In the genomic region with DNA sequence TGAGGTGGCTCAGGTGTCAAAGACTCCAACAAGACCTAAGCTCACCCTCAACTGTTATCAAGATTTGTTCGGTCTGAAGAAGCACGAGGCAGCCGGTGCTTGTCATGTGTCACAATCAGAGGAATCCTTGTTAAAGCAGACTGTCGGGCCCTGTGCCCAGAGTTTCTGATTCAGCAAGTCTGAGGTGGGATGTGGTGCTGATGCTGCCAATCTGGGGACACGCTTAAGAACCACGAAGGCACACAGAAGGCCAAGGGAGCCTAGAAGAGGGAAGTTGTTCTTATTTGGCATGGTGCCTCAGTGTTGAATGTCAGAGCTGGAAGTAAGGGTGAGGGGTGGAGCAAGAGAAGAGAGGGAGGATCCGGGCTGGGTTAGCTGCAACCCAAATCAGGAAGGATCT, we compare ENCODE assay signal across 8 mouse cellular contexts.
DNase-seq lines count a peak whose midpoint lies in the region; ATAC-seq and TF ChIP-seq lines count a peak whose summit lies in the region.

No protein-coding gene starts in this region.

- H3K4me3 ChIP-seq in lung, postnatal 0 days (ENCODE audit: low read depth, low read length) = no peak overlapping the region
- no peak overlapping the region for H3K4me3 ChIP-seq in midbrain, embryonic 15.5 days

- H3K4me2 ChIP-seq in lung, postnatal 0 days (replicated peaks; ENCODE audit: low read depth, low read length) = no peak overlapping the region
- H3K4me2 ChIP-seq in midbrain, embryonic 15.5 days = no peak overlapping the region

- peak; percentile 83 for ATAC-seq in lung, postnatal 0 days
- ATAC-seq in erythroblast, adult 5-6 weeks (replicated peaks; ENCODE audit: low FRiP score, poor library complexity, severe bottlenecking) = no peak
- ATAC-seq in midbrain, embryonic 15.5 days (replicated peaks) = no peak

- TF ChIP-seq CTCF in lung, postnatal 0 days (IDR thresholded peaks at IDR 0.05) = no peak

- no peaks in the 10 kb centered on the region for H3K27me3 ChIP-seq in lung, postnatal 0 days (replicated peaks; ENCODE audit: insufficient read depth, low read length)
- H3K27me3 ChIP-seq in midbrain, embryonic 15.5 days (replicated peaks) = no peaks in the 10 kb centered on the region

- no peaks in the 10 kb centered on the region; the same call in 1 of the 2 replicates for H3K4me1 ChIP-seq in lung, postnatal 0 days (ENCODE audit: insufficient read depth, low read depth, low read length)
- H3K4me1 ChIP-seq in midbrain, embryonic 15.5 days = peaks cover 4% of the 10 kb centered on the region; the same call in 1 of the 2 replicates

- H3K9ac ChIP-seq in lung, postnatal 0 days (replicated peaks; ENCODE audit: low read depth) = no peak overlapping the region
- H3K9ac ChIP-seq in midbrain, embryonic 15.5 days = no peak overlapping the region

- no peaks in the 10 kb centered on the region for H3K36me3 ChIP-seq in lung, postnatal 0 days (ENCODE audit: insufficient read depth, low read length)
- no peaks in the 10 kb centered on the region for H3K36me3 ChIP-seq in midbrain, embryonic 15.5 days (replicated peaks)

- DNase-seq in gastrocnemius, postnatal 25 days = peak; percentile 37
- DNase-seq in gastrocnemius, adult 8-10 months (ENCODE audit: low spot score in 2 of 2) = no peak
- DNase-seq in adipocyte (ENCODE audit: low spot score) = peak; percentile 64
- DNase-seq in layer of hippocampus, adult 11-12 months (ENCODE audit: low spot score) = peak; percentile 70
- DNase-seq in lung, postnatal 0 days (ENCODE audit: low spot score) = peak; percentile 95
- DNase-seq in thymus, postnatal 4 days = no peak

- H3K27ac ChIP-seq in lung, postnatal 0 days (ENCODE audit: low read length) = peak overlapping the region; percentile 38; the same call in 1 of the 2 replicates
- no peak overlapping the region for H3K27ac ChIP-seq in midbrain, embryonic 15.5 days

- 21% methylated on average over 7 of the region's 7 CpGs for WGBS in lung, postnatal 0 days
- 86% methylated on average over 7 of the region's 7 CpGs for WGBS in midbrain, embryonic 15.5 days

- H3K9me3 ChIP-seq in lung, postnatal 0 days (ENCODE audit: low read length) = no peaks in the 10 kb centered on the region
- 0 out of 2 replicates have a peak, but pooled peaks cover 3% of the 10 kb centered on the region for H3K9me3 ChIP-seq in midbrain, embryonic 15.5 days

- peak; percentile 58; the same call in 1 of the 2 replicates for TF ChIP-seq EP300 in lung, postnatal 0 days (IDR thresholded peaks at IDR 0.05)

Comparison
In these comparisons a context has a peak if more than half of its experiments do, and no peak if none do; other contexts are left out.
1. DNase-seq: peak in gastrocnemius, postnatal 25 days (single experiment), adipocyte (single experiment), layer of hippocampus, adult 11-12 months (single experiment) and lung, postnatal 0 days (single experiment); none in gastrocnemius, adult 8-10 months (0 of 2) and thymus, postnatal 4 days (single experiment).